Mouse (Mus musculus): ENCODE measurements around the gene Ift88.
"Not testable (repeated sequence)": the region's sequence is repeated elsewhere in the genome, so short reads cannot be mapped to it uniquely, and the experiment has no call there.

Gene Ift88

DNA sequence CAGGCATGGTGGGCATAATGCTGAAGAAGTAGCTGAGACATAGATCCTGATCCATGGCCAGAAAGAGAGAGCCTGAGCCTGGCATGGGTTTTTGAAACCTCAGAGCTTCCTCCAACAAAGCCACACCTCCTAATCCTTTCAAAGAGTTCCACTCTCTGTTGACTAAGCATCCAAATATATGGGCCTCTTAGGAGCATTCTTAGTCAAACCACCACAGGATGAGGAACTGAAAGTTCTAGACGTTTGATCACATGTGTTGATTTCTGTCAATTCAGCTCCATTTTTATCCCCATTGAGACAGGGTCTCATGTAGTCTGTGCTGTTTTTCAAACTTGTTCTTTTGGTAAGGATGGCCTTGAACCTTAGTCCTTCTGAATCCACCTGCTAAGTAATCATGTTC lies 28.7 kb downstream of the Ift88 start:
- no peak for DNase-seq (ENCODE audit: low spot score in 2 of 2)

DNA sequence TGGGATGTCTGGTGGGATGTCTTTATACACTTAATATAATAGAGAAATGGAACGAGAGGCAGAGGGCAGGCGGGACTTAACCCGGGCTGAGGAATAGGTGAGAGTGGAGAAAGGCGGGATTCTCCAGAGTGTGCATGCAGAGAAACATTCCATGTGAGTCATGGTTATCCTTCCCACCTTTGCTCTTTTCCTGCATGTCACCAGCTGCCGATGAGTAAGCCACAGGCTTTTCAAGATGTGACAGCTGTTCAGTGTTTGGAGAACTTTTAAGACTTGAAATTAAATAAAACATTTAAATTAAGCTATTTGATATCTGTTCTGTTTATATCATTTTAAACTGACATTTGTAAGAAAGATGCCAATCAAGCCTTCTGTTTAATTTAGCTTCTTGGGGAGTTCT lies 36.0 kb downstream of the Ift88 start:
- no peak for DNase-seq (ENCODE audit: low spot score in 2 of 2)

DNA sequence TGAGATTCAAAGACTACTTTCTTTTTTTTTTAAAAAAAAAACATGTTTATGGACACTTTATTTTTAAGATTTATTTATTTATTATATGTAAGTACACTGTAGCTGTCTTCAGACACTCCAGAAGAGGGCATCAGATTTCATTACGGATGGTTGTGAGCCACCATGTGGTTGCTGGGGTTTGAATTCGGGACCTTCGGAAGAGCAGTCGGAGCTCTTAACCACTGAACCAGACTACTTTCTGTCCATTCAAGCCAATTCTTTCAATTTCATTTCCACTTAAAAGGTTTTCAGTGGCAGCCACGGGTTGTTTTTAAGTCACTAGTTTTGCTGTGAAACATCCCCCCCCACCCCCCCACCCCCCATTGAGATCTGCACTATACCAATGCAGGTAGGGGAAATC lies 36.5 kb downstream of the Ift88 start:
- not testable (repeated sequence) for DNase-seq (ENCODE audit: low spot score in 2 of 2)

DNA sequence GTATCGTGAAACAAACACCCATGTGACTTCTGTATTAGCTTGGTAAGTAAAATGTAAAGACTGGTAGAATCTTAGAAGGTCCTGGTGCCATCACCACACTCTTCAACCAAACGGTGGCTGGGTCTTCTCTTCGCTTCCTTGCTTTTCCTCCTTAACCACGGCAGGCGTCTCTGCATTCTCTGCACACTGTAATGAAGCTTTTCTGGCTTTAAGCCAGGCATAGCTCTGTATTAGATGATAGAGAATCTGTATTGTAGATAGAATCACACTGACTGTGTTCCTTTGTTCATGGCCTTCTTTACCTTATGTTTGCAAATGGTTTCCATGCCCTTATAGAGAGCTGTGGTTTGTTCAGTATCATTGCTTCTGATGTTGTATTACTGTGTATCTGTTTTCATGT lies 39.0 kb downstream of the Ift88 start:
- no peak for DNase-seq (ENCODE audit: low spot score in 2 of 2)

DNA sequence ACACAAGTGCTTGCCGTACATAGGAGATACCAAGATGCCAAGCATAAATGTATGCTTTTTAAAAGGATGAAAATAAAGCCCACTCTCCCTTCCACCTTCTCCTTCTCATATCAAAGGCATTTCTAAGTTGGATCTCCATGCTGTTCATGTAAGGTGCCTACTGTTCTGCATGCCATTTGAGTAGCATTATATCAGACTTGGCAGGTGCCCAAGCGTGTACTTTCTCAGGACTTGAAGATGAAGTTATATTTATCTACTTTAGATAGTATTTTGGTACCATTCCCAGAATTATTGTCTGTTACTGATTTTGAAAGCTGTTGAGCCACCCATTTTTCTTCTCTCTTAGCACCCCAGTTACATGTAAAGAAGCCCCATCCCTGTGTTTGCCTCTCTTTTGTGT lies 51.2 kb downstream of the Ift88 start:
- no peak for DNase-seq (ENCODE audit: low spot score in 2 of 2)

DNA sequence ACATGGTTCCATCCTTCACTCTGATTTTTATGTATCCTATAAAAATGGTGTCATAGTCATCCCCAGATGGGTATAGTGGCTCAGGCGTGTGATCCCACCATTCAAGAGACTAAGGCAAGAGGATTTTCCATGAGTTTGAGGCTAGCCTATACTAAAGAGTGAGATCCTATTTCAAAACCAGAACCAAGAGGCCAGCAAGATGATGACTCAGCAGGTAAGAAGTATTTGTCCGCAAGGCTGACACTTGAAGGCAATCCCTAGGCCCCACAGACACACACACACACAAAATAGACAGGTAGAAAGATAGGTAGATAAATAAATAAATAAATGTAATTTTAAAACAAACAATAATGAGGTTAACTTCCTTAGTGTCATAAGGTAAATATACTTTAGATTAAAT lies 58.4 kb downstream of the Ift88 start:
- DNase-seq (ENCODE audit: low spot score in 2 of 2), result no peak

DNA sequence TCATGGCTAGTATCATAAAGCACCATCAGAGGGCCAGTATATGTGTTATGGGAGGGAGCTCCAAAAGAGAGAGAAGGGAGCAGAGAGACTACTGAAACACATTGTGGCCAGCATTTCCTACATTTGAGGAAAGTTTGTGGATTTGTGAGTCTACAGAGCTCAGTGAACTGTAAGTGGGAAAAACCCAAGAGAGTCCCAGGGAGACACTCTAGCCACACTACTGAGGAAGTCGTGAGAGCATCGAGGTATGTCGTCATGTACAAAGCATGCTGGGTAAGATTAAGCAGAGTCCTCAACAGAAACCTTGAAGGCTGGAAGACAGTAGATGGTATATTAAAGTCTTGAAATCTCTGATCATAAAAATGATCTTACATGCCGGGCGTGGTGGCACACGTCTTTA lies 60.3 kb downstream of the Ift88 start:
- DNase-seq (ENCODE audit: low spot score in 2 of 2), result no peak

DNA sequence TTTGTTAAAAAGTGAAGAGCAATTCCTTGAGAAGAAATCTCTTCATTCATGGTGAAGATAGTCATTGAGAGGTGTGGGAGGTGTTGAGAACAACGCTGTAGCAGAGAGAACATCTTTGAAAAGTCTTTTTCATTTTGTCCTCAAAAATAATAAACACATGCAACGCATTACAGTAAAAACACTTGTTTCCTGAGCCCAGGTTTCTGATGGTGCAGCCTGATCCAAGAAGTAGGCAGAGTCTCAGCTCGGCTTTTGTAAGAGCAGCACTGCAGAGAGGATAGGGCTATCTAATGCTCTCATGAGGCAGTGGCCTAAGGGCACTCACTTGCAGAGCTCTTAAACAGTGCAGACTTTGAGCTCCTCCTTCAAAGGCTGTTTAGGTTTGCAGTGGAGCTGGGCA lies 65.8 kb downstream of the Ift88 start:
- DNase-seq (ENCODE audit: low spot score in 2 of 2), result no peak

DNA sequence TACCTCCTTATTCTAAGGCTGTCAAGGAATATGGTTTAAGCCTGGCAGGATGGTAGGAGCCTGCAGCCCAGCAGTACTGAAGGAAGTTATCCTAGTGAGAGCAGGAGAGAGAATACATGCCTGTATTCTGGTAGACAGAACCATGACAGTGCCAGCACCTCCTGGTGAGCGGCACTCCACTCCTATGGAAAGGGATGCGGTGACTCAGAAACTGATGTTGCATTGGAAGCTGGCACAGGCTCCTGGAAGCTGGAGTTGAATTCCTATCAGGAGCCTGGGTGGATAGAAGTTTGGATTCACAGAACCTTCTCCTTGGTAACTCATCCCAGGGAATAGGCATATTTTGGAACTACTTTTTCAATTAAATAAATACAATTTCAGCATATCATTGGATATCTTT lies 70.0 kb downstream of the Ift88 start:
- no peak for DNase-seq (ENCODE audit: low spot score in 2 of 2)

DNA sequence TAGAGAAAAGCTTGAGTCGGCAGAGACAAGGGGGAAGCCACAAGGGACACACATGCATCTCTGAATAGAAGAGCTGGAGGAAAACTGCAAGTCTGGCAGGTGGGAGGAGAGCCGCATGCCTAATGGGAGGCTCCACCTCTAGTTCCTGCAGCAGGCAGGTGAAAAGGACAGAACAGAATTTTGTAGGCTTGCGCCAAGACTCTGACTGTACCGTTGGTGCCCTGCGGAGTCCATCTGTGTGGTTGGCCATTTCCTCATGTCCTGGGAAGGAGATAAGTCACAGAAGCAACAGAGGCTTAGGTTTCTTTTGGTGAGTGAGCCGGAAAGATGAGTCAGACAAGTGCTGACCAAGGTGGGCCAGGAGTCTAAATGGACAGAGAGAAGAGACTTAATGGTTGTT lies 79.9 kb downstream of the Ift88 start:
- no peak for DNase-seq (ENCODE audit: low spot score in 2 of 2)

DNA sequence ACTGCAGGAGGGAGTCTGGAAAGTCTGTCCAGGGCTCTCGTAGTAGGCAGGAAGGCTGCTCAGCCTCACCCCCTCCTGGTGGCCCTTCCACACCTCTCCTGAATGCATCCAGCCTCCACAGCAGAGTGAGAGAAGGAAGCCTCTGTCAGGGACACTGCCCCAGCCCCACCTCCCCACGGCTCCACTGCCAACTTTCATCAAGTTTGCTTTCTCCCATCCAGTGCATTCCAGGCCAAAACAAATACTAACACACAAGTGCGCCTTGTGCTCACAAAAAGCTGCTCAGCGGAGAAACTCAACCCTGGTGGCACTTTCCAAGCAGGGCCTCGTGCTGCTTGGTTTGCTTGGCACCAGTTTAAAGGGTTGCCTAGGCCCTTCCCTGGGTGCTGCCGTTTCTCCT lies 85.7 kb downstream of the Ift88 start:
- DNase-seq (ENCODE audit: low spot score in 2 of 2), result no peak

DNA sequence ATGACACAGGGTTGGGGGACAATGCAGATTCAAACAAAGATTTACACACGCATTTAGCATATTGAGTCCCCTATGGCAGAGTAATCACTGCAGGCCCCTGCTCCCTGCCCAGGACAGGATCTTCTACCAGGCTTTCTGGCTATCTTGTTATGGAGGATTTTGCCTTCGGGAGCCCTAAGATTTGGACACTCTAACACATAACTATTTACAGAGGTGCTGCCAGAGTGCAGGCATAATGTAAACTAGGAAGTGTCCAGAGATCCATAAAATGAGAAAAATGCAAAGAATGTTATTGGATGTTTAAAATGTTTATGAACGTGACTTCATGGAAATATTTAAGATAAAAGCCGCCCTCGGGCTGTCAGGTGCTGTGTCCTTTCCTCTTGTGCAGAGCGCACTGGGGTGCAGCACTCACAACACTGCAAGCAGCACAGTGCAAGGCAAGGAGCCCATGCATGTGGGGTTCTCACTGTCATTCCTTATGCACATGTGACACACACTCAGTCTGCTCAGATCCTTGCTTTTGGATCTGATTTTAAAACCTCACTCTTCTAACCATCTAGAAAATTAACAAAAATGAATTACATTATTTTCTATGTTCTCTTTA lies 91.4 kb downstream of the Ift88 start:
- no peak for DNase-seq (ENCODE audit: low spot score in 2 of 2)

DNA sequence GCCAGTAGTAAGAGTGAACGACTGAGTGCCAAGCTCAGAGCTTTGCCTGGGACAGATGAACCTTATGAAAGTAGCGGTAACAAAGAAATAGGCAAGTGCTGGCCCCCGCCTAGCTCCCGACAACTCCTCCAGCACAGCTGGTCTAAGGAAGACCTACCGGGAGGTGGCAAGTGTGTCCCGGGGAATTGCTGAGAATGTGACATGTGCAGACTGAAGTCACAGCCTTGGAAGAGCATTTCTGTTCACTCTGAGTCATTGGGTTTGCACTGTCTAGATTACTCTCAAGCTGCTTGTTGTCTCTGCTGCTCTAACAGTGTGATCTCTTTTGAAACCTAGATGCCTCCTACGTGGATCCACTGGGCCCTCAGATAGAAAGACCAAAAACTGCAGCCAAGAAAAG lies 93.1 kb downstream of the Ift88 start:
- DNase-seq (ENCODE audit: low spot score in 2 of 2), result no peak

DNA sequence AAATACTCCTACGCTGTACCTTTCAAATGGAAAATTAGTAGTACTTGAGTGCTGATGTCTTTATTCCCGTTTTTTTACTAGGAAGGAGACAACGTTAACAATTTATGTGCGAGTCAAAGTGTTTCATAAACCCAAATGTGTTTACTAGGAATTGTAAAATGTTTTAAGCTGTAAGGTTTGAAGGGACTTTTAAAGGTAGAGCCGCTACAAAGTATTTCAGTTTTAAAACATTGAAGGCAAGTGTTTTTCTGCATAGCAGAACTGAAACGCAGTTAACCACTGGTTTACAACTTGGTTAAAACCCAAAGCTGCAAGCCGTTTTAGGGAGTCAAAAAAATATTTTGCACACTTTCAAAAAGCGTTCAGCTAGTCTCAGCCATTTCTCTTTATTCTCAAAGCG lies 99.9 kb downstream of the Ift88 start:
- DNase-seq (ENCODE audit: low spot score in 2 of 2), result no peak

DNA sequence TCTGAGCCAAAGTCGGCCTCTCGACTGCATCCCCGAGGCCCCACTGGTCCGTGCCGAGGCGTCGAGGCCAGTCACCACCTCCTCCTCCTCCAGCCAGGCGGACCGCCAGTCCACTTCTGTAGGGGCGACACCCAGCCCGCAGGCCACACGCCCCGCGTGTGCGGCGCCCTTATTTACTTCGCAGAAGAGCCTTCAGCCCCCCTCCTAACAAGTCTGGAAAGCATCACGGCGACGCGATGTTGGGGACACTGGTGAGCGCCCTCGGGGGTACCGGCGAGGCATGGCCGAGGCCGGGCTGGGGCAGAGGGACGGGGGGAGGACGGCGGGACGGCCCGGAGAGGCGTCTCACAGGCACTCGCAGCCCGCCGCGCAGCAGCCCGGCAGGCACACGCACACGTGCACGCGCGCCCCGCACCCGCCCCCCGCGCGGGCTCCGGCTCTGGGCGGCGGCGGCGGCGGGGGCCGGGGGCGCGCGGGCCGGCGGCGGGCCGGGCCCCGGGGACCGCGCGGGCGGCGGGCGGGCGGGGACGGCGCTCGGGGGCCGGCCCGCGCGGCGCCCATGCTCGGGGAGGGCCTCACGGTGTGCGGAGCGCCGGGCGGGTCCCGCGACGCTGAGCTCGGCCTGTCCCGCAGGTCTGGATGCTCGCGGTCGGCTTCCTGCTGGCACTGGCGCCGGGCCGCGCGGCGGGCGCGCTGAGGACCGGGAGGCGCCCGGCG lies 101.0 kb downstream of the Ift88 start, which contains the start of gene Il17d:
Il17d (plus strand) TSS at position 107 of the 717 bp plus-strand sequence.
- no peak for DNase-seq (ENCODE audit: low spot score in 2 of 2)

DNA sequence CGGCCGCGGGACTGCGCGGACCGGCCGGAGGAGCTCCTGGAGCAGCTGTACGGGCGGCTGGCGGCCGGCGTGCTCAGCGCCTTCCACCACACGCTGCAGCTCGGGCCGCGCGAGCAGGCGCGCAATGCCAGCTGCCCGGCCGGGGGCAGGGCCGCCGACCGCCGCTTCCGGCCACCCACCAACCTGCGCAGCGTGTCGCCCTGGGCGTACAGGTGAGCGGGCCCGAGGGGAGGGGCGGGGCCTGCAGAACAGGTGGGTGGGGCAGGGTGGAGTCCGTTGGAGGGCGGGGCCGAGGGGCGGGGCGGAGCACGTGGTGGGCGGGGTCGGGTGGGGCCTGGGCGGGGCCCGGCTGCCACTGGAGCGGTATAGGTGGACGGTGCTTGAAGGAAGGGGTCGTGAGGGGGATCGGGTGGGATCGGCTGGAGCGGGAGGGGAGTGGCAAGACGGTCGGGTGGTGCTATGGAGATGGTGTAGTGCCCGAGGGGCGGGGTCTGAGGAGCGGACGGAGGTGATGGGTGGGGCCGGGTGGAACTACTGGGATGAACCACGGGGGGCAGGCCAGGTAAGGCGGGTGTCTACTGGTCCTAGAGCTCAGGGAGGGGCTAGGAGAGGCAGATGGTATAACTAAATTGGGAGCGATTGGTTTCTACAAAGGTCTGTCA lies 101.7 kb downstream of the Ift88 start:
- DNase-seq (ENCODE audit: low spot score in 2 of 2), result peak; percentile 15 to 42

DNA sequence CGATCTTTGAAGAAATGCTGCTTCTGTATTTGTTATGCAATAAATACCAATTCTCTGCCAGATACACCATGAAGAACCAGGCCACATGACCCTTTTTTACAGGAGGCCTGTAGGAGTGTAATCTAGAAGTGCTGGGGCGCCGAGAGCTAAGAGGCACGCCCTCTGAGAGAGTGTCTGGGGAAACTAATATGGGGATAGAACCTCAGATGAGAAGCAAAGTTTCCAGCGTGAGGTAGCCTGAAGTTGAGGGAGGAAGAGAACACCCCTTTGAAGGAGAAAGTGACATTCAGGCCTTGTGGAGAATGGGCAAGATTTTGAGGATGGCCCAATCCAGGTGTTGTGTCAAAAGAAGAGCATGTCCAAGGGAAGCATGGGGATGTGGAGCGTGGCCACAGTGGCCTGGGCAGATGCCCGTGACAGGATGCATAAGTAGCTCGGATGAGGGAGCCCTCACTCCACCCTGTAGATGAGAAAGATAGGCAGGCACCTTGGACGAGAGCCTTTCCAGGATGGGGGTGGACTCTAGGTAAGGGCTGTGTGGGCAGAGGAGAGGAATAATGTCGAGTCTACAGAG lies 102.3 kb downstream of the Ift88 start:
- no peak for DNase-seq (ENCODE audit: low spot score in 2 of 2)

DNA sequence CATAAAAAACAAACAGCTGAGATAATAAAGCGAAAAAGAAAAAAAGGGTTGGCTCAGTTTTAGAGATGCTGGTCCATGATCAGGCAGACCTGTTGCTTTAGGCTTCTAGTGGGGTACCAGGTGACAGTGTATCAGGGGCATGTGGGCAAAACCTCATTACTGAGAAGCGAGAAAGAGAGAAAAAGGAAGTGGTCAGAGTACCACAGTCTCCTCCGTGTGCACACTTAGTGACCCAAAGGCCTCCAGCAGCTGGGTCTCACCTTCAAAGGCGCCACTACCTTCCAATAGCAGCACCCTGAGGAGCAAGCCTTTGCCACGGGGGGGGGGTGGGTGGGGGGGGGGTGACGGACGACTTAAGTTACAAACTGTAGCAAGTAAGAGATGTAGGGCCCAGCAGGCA lies 103.3 kb downstream of the Ift88 start:
- DNase-seq (ENCODE audit: low spot score in 2 of 2), result no peak

DNA sequence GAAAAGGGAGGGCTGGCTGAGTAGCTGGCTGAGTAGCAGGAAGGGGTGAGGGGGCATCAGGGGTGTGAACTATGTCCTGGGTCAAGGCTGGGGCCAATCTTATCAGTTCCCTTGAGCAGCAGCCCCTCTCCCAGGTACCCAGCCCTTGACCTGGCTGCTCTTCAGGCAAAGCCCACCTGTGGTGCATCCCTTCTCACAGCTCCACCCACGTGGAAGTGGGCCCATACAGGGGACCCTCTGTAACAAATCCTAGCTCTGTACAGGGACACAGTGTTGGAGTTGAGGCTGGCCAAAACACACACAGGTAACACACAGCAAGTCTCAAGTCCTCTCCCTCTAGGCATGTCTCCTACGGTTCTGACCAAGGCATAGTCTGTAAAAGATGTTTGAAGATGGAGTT lies 103.7 kb downstream of the Ift88 start:
- DNase-seq (ENCODE audit: low spot score in 2 of 2), result no peak

DNA sequence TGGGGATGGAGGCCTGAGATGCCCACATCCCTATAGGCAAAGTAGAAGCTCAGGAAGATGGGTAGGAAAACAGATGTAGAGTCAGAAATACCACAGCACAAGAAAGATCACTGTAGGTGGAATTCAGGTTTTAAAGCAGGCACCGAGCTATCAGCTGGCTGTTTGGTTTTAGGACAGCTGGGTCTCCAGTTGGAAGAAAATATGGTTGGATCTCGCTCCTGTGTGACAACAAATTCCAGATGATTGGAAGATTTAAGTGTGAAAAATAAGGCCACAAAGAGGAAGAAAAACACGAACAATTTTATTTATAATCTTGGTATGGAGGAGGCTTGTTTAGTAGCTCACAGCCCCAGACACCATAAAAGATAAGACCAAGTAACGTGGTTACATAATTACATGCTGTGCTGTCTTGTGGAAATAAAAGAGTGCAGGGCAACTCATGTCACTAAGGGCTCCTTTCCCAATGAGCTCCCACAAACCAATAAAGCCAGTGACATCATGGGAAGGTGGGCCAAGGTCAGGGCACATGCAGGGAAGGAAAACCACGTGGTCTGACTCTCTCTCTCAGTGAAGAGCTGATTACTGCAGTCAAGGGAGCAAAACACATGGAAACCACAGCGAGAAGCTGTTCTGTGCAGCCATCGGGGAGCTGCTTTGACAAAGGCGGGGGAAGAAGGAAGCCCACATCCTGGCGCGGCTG lies 105.4 kb downstream of the Ift88 start:
- no peak for DNase-seq (ENCODE audit: low spot score in 2 of 2)

DNA sequence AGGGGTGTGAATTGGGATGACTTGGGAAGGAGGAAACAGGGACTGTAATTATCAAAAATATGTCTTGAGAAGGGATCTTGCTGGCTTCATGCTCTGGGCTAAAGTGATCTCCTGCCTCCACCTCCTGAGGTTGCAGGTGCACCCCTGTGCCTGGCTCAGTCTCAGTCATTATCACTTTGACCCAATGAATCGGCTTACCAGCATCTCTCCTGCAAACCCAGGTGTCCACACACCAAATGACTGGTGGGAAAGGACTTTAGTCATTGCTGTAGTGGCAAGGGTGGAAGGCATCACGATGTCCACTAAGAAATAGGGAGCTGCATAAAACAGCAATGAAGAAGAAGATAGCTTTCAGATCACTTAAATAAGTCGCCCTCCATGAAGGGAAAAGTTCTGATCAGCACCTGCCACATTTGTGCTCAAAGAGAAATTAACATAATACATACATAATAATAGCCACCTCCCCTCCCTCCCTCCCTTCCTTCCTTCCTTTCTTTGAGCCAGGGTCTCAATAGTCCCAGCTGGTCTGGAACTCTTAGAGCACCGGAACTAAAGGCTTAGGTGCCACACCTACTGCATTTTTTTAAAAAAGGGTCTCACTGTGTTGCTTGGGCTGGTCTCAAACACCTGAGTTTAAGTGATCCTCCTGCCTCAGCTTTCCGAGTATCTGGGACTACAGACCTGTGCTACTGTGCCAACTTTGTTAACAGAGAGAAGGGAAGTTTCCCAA lies 106.1 kb downstream of the Ift88 start:
- DNase-seq (ENCODE audit: low spot score in 2 of 2), result no peak

DNA sequence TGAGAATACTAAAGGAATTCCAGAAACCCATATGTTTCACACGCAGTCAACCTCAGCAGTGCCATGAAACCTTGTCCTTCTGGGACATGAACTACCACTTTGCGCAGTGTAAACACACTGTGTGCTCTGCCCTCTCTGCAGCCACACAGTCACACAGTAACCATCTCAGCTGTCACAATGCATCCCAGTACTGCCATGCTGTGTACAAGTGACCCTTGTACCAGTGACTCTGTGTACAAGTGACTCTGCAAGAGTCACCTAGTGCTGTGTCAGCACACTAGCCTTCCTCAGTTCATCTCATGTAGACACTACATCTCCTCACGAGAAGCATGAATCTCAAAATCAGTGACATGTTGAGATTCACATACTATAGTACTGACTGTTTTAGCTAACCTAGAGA lies 108.7 kb downstream of the Ift88 start:
- no peak for DNase-seq (ENCODE audit: low spot score in 2 of 2)
